Mouse (Mus musculus) Patski (cell line): Measurements from ENCODE around the gene Gm26920. TPM values are rescaled to one million over a fixed set of nuclear protein-coding genes. Genes with fewer than 3 reads are reported as not detected.

Source experiments
- ATAC-seq: fragments of 100-300 bp; one replicate; pipeline ENCODE4 v1.8.0; 2021
- CTCF ChIA-PET: fragments of 350-600 bp; sonication (Branson Sonifier 250); formaldehyde crosslinking; loops from one replicate; lab custom pipeline; 2022; ENCODE audit warnings: inconsistent platforms; lab: Charles Lee
- POLR2A ChIA-PET: fragments of 350-600 bp; sonication (Branson Sonifier 250); formaldehyde crosslinking; loops from one replicate; lab custom pipeline; 2022; ENCODE audit warnings: antibody characterized with exemption, inconsistent platforms; lab: Charles Lee
- DNase-seq: peaks from one replicate; pipeline ENCODE4 v3.0.0-alpha.2; 2011; ENCODE audit warnings: low read depth, low spot score
- H3K27me3 ChIP-seq: fragments of 371-371 bp; one replicate; pipeline ENCODE4 v1.5.1; 2021
- CTCF ChIP-seq: fragments of 100-300 bp; IDR thresholded peaks from one replicate; pipeline ENCODE4 v1.5.1; 2021
- in situ Hi-C: fragments of 300-500 bp; cut with MboI; formaldehyde crosslinking; loops from 3 replicates; pipeline ENCODE4 v1.11.1; 2018; ENCODE audit warnings: low pct_unique_long_range_greater_than_20kb, mixed read lengths
- polyA plus RNA-seq: library from polyadenylated mRNA; unstranded; gene quantifications from one replicate; pipeline ENCODE4 v1.2.3, GENCODE M21; 2021

Gene Gm26920
- polyA plus RNA-seq, 1 experiment from 2014 or later: 1.1 TPM

DNA sequence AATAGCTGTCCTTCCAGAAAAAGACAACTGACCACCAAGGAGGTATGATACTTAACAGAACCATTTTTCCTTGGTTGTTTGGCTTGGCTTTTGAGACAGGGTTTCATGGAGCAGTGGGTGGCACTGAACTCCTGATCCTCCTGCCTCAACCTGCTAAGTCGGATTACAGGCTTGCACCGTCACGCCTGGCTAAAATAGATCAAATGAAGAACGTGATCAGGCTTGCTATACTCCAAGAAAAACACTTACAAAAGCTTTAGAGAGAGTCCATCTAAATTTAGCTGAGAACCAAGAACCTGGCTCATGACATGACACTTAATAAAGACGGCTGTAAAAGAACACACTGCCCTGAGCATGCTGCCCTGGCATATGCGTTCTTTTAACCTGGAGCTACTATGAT, 29.9 kb downstream of the Gm26920 start:
- TF ChIP-seq CTCF: no peak
- no peaks in the 10 kb centered on the region for H3K27me3 ChIP-seq
- no peak for ATAC-seq
- ChIA-PET CTCF (no interaction called here), POLR2A (no interaction called here)
- no peak for DNase-seq
- in situ Hi-C loops: no loop called here

DNA sequence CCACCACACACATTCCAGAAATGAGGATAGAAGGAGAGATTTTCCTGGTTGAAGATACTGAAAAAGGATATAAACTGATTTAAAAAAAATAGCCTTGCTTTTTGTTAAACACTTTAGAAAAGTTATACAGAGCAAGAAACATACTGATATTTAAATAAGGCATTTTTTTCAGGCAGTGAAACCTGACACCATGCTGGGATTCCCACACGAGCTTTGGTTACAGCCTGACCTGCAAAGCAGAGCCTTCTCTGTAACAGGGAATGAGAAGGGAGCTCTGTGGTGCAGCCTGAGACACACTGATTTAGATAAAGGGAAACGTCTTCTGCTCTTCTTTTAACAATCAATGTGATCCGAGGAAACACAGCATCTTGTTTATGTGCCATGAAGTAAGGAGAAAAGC, 36.6 kb downstream of the Gm26920 start:
- TF ChIP-seq CTCF: no peak
- ATAC-seq: no peak
- no peak for DNase-seq

DNA sequence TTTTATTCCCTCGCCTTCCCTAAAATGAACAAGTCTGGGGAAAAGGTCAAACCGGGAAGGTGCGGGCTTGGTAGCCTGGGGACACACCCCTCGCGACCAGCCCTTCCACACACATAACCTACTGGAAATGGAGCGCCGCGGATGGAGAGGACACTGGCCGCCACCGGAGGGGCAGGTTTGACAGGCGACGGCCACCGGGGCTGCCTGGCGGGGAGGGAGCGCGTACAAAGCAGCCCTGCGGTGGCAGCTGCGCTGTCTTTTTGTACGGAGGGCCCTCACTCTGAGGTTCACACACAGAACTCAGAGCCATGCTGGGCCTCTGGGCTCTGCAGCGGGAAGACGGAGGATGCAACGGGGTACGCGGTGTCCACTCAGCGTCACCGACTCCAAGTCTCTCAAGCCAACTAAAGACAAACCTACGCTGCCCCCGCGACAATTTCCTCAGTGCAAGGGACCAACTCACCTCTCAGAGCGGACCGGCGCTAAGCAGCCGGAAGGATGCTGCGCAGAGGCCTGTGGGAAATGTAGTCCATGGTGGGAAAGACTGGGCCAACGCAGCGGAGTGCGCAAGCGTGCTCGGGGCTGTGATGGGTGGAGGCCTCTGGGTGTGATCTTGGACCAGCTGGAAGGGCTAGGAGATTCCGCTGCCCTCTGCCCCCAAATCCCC, 39.2 kb downstream of the Gm26920 start, which contains the start of gene Zfp14:
TSS of gene Zfp14 (minus strand) at position 499 of the 667 bp plus-strand sequence.
- DNase-seq: peak; percentile 25
- peak; percentile 87 for ATAC-seq
- TF ChIP-seq CTCF: no peak
- ChIA-PET POLR2A (no interaction called here), CTCF (no interaction called here)
- in situ Hi-C loops: no loop called here
- H3K27me3 ChIP-seq: no peaks in the 10 kb centered on the region

More for the DNA sequence above, 36.6 kb downstream of the Gm26920 start:
- ChIA-PET CTCF (interaction anchor here (0.8 to 1.5 kb wide), 3 partner anchors 8 to 23 kb away, joined by 3 read pairs; no protein-coding TSS in a partner anchor), POLR2A (no interaction called here)
- H3K27me3 ChIP-seq: no peaks in the 10 kb centered on the region
- in situ Hi-C loops: no loop called here

DNA sequence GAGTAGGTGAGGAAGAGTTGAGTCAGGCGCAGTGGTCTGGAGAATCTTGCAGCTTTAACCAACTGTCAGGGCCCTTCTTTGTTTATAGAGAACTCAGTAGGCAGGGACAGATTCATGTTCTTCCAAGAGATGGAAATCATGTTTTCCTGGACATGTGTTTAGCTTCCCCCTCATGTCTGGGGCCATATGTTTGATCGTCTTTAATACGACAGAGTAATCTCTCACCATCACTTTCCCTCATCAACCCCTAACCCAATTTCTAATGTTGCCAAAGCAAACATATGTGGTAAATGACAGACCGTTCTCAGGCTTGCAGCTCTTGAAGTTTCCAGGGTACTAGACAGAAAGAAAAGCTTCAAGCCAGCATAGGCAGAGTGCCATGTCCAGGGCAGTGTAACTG, 42.1 kb downstream of the Gm26920 start:
- in situ Hi-C loops: no loop called here
- DNase-seq (no peak), ATAC-seq (no peak)
- no peaks in the 10 kb centered on the region for H3K27me3 ChIP-seq
- CTCF ChIA-PET: interaction anchor here (1.3 to 1.7 kb wide), 3 partner anchors 16 to 24 kb away, joined by 3 to 4 read pairs (median 4); no protein-coding TSS in a partner anchor
- POLR2A ChIA-PET: no interaction called here
- TF ChIP-seq CTCF: no peak

DNA sequence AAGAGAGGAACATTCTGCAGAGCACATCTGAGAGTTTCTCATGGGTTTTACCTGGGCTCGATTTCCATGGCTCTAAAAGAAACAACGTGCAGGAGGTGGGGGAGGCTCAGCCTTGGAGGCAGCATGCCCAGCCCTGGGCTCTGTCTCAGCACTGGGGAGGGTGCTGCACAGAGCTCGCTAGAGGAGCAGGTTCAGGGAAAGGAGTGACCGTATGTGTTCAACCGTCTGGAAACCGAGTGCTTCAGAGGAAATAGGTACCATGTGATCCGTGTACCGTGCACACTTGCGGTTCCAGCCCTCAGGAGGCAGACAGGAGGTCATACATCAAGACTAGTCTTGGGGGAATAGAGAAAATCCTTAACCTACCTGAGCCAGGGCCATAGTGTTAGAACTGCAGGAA, 45.9 kb downstream of the Gm26920 start:
- DNase-seq (no peak), ATAC-seq (no peak)
- ChIA-PET CTCF (interaction anchor here (1.4 kb wide), 1 partner anchor 11 kb away, joined by 4 read pairs; no protein-coding TSS in a partner anchor), POLR2A (no interaction called here)
- H3K27me3 ChIP-seq: no peaks in the 10 kb centered on the region
- in situ Hi-C loops: no loop called here
- TF ChIP-seq CTCF: no peak

DNA sequence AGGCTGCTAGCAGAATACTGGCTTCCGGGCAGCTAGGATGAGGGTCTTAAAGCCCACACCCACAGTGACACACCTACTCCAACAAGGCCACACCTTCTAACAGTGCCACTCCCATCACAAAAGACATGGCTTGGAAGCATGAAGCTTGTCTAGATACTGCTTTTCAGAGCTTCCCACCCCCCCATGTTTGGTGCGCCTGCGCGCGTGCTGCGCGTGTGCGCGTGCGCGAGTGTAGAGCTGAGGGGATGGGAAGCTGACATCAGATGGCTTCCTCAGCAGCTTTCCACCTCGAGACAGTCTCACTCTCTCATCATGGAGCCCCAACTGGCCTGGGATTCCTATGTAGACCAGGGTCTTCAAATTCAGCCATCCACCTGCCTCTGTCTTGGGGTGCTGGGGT, 55.9 kb downstream of the Gm26920 start:
- TF ChIP-seq CTCF: no peak
- CTCF ChIA-PET: interaction anchor here (1.7 to 2.4 kb wide), 2 partner anchors 11 to 21 kb away, joined by 4 to 7 read pairs; no protein-coding TSS in a partner anchor
- POLR2A ChIA-PET: no interaction called here
- H3K27me3 ChIP-seq: no peaks in the 10 kb centered on the region
- DNase-seq (no peak), ATAC-seq (no peak)
- in situ Hi-C loops: no loop called here

DNA sequence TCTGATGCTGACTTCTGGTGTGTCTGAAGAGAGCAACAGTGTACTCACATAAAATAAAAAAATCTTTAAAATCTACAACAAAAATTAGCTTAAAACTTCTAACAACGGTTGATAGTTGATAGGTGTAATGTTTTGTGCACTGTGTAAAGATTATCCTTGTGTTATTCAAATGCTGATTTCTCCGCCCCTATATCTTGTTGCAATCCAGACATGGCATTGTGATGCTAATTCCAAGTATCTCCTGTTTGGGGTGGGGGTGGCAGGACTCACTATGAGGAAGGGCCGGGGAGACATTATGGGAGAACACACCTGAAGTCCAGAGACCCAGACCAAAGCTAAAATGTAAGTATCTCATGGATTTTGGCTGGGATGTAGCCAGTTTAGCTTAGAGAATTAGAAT, 58.8 kb downstream of the Gm26920 start:
- no peak for ATAC-seq
- no peak for TF ChIP-seq CTCF
- ChIA-PET CTCF (interaction anchor here (0.9 to 1.6 kb wide), 3 partner anchors 17 to 63 kb away, joined by 3 read pairs; partner anchors contain the start of gene Zfp260), POLR2A (no interaction called here)
- H3K27me3 ChIP-seq: no peaks in the 10 kb centered on the region
- DNase-seq: no peak
- in situ Hi-C loops: no loop called here

DNA sequence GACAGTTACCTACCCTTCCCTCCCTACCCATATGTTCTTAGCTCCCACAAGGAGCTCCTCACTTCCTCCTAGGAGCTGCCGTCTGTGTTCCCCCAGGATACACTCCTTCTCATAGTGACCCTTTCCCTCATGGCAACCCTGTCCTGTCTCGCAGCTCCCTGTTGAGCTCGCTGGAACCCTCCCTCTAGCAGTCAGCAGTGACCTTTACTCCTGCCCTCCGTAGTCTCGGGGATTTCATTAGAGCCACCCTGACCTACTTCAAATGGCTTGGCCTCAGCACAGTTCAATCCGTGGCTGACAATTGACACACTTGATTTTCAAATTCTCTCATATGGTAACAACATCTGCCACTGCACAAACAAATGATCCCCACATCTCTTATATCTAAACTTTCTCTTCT, 59.5 kb downstream of the Gm26920 start:
- ChIA-PET POLR2A (interaction anchor here (0.7 kb wide), 1 partner anchor 36 kb away, joined by 3 read pairs; no protein-coding TSS in a partner anchor), CTCF (interaction anchor here (0.9 to 1.3 kb wide), 3 partner anchors 18 to 64 kb away, joined by 3 read pairs; partner anchors contain the start of gene Zfp260)
- TF ChIP-seq CTCF: no peak
- in situ Hi-C loops: no loop called here
- ATAC-seq: no peak
- H3K27me3 ChIP-seq: no peaks in the 10 kb centered on the region
- DNase-seq: no peak

DNA sequence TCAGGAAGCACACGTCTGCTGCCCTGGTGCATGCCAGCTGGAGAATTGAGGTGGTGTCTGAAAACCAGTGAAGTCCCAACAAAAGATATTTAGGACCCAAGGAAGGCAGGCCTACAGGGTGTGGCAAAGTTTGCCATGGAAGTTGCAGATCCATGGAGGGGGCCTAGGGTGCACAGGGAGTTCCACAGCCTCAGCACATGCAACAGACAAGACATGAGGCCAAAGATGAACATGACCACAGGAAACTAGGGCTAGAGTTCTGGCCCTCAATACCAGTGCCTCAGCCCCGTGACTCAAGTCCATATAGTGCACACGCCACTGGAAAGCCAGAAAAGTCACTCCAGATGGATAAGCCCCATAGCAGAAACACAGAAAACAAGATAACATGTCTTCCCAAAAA, 61.6 kb downstream of the Gm26920 start:
- no peak for DNase-seq
- in situ Hi-C loops: no loop called here
- ChIA-PET POLR2A (no interaction called here), CTCF (no interaction called here)
- no peak for ATAC-seq
- H3K27me3 ChIP-seq: no peaks in the 10 kb centered on the region
- no peak for TF ChIP-seq CTCF

DNA sequence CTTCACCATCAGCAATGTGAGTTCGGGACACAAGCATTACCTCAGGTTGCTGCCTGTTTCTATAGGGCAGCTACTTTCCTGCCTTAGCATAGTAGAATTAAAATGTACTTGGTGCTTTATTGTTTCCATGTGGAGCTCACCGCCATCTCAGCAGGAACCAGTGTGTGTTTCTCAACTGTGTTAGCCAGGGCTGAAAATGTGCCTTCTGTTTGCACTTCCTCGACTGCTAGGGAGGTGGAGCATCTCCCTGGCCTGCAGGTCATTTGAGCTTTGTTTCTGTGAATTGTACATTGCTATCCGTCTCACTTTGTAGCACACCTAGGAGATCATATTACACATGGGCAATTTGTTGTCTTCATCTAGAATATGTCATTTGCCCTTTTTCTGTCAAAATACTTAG, 62.9 kb downstream of the Gm26920 start:
- no peak for ATAC-seq
- CTCF ChIA-PET: no interaction called here
- DNase-seq: no peak
- H3K27me3 ChIP-seq: no peaks in the 10 kb centered on the region
- TF ChIP-seq CTCF: no peak
- POLR2A ChIA-PET: interaction anchor here (0.6 kb wide), 1 partner anchor 44 kb away, joined by 3 read pairs; no protein-coding TSS in a partner anchor
- in situ Hi-C loops: no loop called here

DNA sequence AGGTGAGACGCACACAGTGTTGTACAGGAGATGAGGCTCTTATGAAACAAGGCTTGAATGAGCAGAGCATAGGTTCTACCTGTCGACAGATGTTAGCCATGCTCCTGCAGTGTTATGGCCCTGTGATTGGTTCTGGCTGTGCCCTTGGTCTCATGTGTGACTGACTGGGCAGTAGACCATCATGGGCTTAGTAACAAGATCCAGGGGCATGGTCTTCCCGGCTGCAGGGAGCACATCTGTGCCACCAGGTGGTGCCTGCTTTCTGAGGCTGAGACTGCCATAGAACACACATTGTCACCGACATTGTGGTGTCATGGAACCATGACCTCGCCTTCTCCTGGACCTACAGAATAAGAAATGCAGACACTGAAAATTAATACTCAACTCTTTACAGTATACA, 64.9 kb downstream of the Gm26920 start:
- no peak for ATAC-seq
- in situ Hi-C loops: no loop called here
- POLR2A ChIA-PET: no interaction called here
- TF ChIP-seq CTCF: no peak
- no peak for DNase-seq
- no peaks in the 10 kb centered on the region for H3K27me3 ChIP-seq
- CTCF ChIA-PET: interaction anchor here (1.3 kb wide), 2 partner anchors 12 to 23 kb away, joined by 4 read pairs; no protein-coding TSS in a partner anchor
